Mouse (Mus musculus) cerebellum, adult 9-10 months (tissue): ENCODE results near the gene Focad.
A peak's percentile ranks its signal among the peaks of the same experiment; 100 is the strongest.

Source experiments
- DNase-seq: peaks from one replicate; pipeline ENCODE4 v3.0.0; 2022

Focad gene

DNA sequence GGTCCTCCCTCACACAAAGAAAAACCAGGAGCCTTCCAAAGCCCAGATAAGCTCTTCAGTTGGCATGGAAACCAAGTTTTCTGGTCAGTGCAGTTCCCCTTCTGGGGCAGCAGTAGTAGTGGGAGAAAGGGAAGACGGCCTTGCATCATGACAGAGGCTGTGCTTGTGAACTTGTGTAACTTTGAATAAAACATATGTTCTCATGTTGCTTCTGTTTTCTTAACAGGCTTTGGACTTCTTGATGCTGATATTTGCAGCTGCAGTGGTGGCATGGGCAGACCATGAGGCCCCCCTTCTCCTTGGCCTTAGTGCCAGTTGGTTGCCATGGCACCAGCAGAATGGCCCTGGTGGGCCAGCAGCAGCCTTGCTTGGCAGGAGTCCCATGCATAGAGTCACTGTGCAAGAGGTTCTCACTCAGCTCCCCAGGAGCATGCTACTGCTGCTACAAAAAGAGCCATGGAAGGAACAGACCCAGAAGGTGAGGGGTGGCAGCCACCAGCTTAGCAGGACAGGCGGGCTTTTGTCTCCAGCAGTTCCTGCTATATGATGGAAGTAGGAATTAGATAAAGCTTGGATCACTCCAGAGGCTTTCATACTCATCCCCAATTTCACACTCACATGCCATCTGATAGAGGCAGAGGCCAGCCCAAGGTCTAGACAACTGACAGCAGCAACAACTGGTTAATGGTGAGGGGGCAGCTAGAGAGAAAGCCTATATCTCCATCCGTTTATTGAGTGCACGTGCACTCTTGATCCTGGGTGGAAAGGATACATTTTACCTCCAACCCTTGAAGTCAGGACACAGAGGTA lies 312.7 kb downstream of the Focad start:
- DNase-seq, result peak; percentile 3

DNA sequence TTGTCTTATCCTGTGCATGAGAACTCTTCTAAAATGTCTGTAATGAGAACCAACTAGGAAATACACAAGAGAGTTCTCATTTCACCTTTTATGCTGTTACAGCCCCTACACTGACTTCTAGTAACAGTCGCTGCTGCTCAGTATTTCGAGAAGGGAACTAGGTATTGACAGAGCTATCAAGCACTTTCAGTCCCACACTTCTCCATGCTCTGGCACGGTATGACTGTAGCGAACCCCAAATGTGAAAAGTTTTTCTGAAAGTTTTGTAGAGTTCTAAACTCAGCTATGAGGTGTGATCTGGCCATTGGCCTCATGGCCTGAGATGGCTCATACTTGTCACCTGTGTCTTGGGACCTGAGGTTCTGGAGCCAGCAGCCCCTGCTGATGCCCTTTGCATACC lies 314.9 kb downstream of the Focad start:
- DNase-seq, result no peak

- no peak for DNase-seq
Observed at GRCm38 (mm10) chr4:88412331-88412730, 317.9 kb downstream of the Focad start.

GRCm38 (mm10) chr4:88415017-88415416 lies 320.6 kb downstream of the Focad start:
- DNase-seq, result no peak

DNA sequence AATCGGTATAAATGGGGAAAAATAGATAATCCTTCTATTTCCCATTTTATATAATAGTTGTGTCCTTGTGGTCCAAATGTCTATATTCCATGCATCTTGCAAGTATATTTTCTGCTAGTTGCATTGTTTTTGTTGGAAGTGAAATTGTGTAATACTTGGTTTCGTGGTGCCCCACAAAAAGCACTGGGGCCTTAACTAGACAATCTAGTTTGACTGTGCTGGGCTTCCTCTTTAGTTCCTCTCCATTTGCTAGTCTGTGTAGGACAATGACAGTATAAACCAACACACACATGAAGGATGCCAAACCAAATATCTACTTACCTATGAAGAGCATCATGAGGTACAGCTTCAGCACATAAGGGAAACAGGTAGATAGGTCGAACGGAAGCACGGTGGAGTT lies 324.9 kb downstream of the Focad start:
- DNase-seq, result no peak

DNA sequence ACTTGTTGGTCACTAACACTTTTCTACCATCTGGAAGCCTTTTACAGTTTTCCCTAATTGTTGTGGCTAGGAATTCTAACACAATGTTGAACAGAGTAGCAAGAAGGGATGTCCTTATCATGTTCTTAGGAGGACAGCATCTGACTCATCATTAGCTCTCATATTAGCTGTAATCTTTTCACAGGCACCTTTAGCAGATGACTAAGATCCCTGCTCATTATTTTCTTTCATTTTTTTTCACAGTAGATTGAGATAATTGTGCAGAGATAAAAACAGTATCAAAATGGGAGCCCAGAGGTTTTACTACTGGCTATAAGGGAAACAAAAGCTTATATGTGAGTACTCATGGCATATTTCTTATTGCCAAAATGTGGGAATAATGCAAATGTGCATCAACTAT lies 330.1 kb downstream of the Focad start:
- no peak for DNase-seq

- DNase-seq, result no peak
Observed at GRCm38 (mm10) chr4:88427630-88428239, 333.3 kb downstream of the Focad start.

- no peak for DNase-seq
Observed at GRCm38 (mm10) chr4:88432412-88433024, 338.1 kb downstream of the Focad start.

- no peak for DNase-seq
Observed at GRCm38 (mm10) chr4:88436593-88437165, 342.2 kb downstream of the Focad start.

GRCm38 (mm10) chr4:88437166-88437565 lies 342.7 kb downstream of the Focad start:
- no peak for DNase-seq

GRCm38 (mm10) chr4:88437917-88438316 lies 343.5 kb downstream of the Focad start:
- no peak for DNase-seq

DNA sequence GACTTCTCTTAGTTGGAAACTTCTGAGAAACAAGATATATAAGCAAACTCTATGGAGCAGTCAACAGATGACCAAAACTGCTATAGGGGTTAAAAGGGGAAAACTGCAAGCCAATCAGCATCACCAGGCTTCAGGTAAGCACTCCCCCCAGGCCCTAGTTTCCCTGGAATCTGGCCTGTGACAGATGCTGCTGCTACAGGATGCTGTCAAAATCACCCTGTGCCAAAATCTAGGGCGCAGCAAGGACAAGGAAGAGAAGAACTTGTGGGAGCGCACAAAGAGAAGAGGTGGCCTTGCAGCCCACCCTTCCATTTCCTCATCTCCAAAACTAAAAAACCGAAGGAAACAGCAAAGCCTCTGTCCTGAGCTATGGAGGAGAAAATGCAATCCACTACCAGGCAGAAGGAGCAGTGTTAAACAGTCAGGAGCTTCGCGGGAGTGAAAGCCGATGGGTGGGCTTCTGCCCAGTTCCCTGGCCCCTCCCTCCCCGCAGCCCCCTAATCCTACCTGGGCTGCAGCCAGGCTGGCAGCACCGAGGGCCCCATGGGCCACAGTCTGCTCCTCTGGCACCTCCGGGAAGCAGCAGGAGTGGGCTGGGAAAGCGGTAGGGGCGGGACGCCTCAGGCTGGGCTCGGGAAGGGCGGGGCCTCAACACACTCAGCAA lies 344.0 kb downstream of the Focad start, which contains the start of gene Hacd4:
Gene Hacd4, minus strand, starts transcription at position 603 of the 664 bp plus-strand sequence.
- peak; percentile 2 for DNase-seq

GRCm38 (mm10) chr4:88438990-88439329 lies 344.5 kb downstream of the Focad start:
- DNase-seq, result no peak

GRCm38 (mm10) chr4:88439669-88440123 lies 345.3 kb downstream of the Focad start:
- no peak for DNase-seq

GRCm38 (mm10) chr4:88440814-88441213 lies 346.4 kb downstream of the Focad start:
- no peak for DNase-seq

- DNase-seq, result no peak
Observed at GRCm38 (mm10) chr4:88448976-88449375, 354.5 kb downstream of the Focad start.

GRCm38 (mm10) chr4:88450087-88450765 lies 355.8 kb downstream of the Focad start:
- no peak for DNase-seq

GRCm38 (mm10) chr4:88458093-88458492 lies 363.7 kb downstream of the Focad start:
- no peak for DNase-seq

- no peak for DNase-seq
Observed at GRCm38 (mm10) chr4:88458673-88459072, 364.2 kb downstream of the Focad start.
